Mouse (Mus musculus): Measurements from ENCODE around the gene Slc26a5. TPM values are rescaled to one million over a fixed set of nuclear protein-coding genes. Genes with fewer than 3 reads are reported as not detected.

Slc26a5 gene
- polyA plus RNA-seq, 1 experiment from 2014 or later: not detected

GRCm38 (mm10) chr5:21792166-21792565, 73.2 kb downstream of the Slc26a5 start:
- Histone ChIP-seq H3K27me3 (ENCODE audit: control insufficient read depth, insufficient read depth, low read length) (no peaks in the 10 kb centered on the region), H3K4me1 (ENCODE audit: control insufficient read depth, insufficient read depth, low read length) (peaks cover 2% of the 10 kb centered on the region), H3K9me3 (replicated peaks; ENCODE audit: control insufficient read depth, low read length) (no peaks in the 10 kb centered on the region), H3K4me2 (no peak overlapping the region), H3K9ac (ENCODE audit: low read depth, low read length) (no peak overlapping the region), H3K4me3 (ENCODE audit: low read depth, low read length) (no peak overlapping the region), H3K36me3 (ENCODE audit: control insufficient read depth, insufficient read depth, low read length) (peaks cover 7% of the 10 kb centered on the region; the same call in 1 of the 2 replicates), H3K27ac (ENCODE audit: low read depth, low read length) (no peak overlapping the region)
- no peak for ATAC-seq (replicated peaks; ENCODE audit: insufficient number of reproducible peaks, low FRiP score, low TSS enrichment)

DNA sequence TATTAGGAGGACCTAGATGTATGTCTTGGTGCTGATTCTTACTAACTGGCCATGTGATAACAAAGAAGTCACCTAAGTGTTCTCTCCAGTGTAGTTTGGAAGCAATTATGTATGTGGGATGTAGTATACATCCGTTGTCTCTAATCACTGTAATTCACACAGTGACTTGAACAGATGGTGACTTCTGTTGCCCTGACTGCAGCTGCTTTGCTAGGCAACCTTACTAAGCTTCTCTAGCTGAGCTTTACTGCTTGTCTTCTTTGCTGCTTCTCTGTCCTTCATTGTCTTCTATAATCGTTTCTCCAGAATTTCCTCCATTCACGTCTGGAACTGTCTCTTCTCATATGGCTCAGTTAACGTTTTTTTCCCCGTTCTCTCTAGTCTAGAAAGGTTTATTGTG, 76.3 kb downstream of the Slc26a5 start:
- Histone ChIP-seq H3K4me2 (no peak overlapping the region), H3K27ac (ENCODE audit: low read depth, low read length) (no peak overlapping the region), H3K36me3 (ENCODE audit: control insufficient read depth, insufficient read depth, low read length) (no peaks in the 10 kb centered on the region), H3K4me3 (ENCODE audit: low read depth, low read length) (no peak overlapping the region), H3K9ac (ENCODE audit: low read depth, low read length) (no peak overlapping the region), H3K27me3 (ENCODE audit: control insufficient read depth, insufficient read depth, low read length) (no peaks in the 10 kb centered on the region), H3K9me3 (replicated peaks; ENCODE audit: control insufficient read depth, low read length) (no peaks in the 10 kb centered on the region), H3K4me1 (ENCODE audit: control insufficient read depth, insufficient read depth, low read length) (peaks cover 2% of the 10 kb centered on the region)
- ATAC-seq (replicated peaks; ENCODE audit: insufficient number of reproducible peaks, low FRiP score, low TSS enrichment): no peak
- 77% methylated on average over 5 of the region's 5 CpGs for WGBS (ENCODE audit: insufficient replicate concordance)

DNA sequence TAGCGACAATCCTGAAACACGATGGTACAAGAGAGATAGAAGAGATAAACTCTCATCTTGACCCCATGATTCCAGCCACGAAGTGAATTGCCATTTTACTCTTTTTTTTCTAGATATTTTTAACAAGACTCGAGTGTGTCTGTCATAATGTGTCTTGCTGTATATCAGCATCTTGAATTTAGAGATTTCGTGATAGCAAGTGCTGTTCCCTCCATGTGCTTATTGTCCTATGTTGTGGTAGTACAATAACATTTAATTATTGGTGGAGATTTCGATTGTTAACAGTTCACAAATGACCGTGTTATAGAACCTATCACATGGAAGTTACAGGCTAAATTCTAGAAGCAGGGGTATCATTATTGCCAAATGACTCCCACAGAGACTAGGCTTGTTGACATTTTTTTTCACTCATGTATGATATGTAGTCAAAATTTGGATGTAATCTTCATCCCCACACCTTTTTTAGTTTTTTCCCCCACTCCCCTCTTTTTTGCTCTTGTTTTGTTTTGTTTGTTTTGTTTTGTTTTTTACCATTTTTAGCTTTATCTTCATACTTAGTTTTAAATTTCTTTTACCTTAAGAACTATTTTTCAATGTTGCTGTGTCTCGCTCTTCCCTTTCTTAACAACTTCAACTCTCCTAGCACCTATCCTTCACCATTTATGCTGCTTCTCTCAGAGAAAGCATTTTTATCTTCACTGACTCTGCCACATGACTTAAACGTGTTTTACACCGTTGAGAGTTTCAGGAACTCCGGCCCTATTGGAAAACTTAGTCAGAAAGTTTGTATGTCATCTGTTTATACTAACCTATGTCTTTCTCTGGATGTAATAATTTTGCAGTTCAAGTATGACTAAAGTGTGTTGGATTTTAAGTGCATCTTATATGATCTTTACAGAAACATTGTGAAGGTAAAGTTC, 78.0 kb downstream of the Slc26a5 start:
- no peak for ATAC-seq (replicated peaks; ENCODE audit: insufficient number of reproducible peaks, low FRiP score, low TSS enrichment)
- Histone ChIP-seq H3K4me1 (ENCODE audit: control insufficient read depth, insufficient read depth, low read length) (peaks cover 2% of the 10 kb centered on the region), H3K4me2 (peak overlapping the region; percentile 75), H3K36me3 (ENCODE audit: control insufficient read depth, insufficient read depth, low read length) (peaks cover 4% of the 10 kb centered on the region; the same call in 1 of the 2 replicates), H3K27me3 (ENCODE audit: control insufficient read depth, insufficient read depth, low read length) (no peaks in the 10 kb centered on the region), H3K4me3 (ENCODE audit: low read depth, low read length) (peak overlapping the region; percentile 96), H3K9ac (ENCODE audit: low read depth, low read length) (peak overlapping the region; percentile 94), H3K9me3 (replicated peaks; ENCODE audit: control insufficient read depth, low read length) (no peaks in the 10 kb centered on the region), H3K27ac (ENCODE audit: low read depth, low read length) (peak overlapping the region; percentile 75)
- WGBS (ENCODE audit: insufficient replicate concordance): 32% methylated on average over 11 of the region's 11 CpGs

GRCm38 (mm10) chr5:21786258-21787185, 78.9 kb downstream of the Slc26a5 start:
- Histone ChIP-seq H3K27me3 (ENCODE audit: control insufficient read depth, insufficient read depth, low read length) (no peaks in the 10 kb centered on the region), H3K9ac (ENCODE audit: low read depth, low read length) (peak overlapping the region; percentile 94), H3K27ac (ENCODE audit: low read depth, low read length) (peak overlapping the region; percentile 75), H3K4me2 (peak overlapping the region; percentile 75), H3K9me3 (replicated peaks; ENCODE audit: control insufficient read depth, low read length) (no peaks in the 10 kb centered on the region), H3K36me3 (ENCODE audit: control insufficient read depth, insufficient read depth, low read length) (peaks cover 11% of the 10 kb centered on the region), H3K4me3 (ENCODE audit: low read depth, low read length) (peak overlapping the region; percentile 96), H3K4me1 (ENCODE audit: control insufficient read depth, insufficient read depth, low read length) (peaks cover 2% of the 10 kb centered on the region)
- WGBS (ENCODE audit: insufficient replicate concordance): 3% methylated on average over 50 of the region's 51 CpGs
- peak; percentile 78 for ATAC-seq (replicated peaks; ENCODE audit: insufficient number of reproducible peaks, low FRiP score, low TSS enrichment)

- H3K4me3 ChIP-seq (ENCODE audit: low read depth, low read length): peak overlapping the region; percentile 96; the same call in 1 of the 2 replicates
- no peak for ATAC-seq (replicated peaks; ENCODE audit: insufficient number of reproducible peaks, low FRiP score, low TSS enrichment)
- H3K27ac ChIP-seq (ENCODE audit: low read depth, low read length): peak overlapping the region; percentile 75; the same call in 1 of the 2 replicates
- peak overlapping the region; percentile 75 for H3K4me2 ChIP-seq
- no peak overlapping the region for H3K9ac ChIP-seq (ENCODE audit: low read depth, low read length)
- H3K36me3 ChIP-seq (ENCODE audit: control insufficient read depth, insufficient read depth, low read length): peaks cover 16% of the 10 kb centered on the region
- WGBS (ENCODE audit: insufficient replicate concordance): 75% methylated on average over 7 of the region's 7 CpGs
- peaks cover 2% of the 10 kb centered on the region for H3K4me1 ChIP-seq (ENCODE audit: control insufficient read depth, insufficient read depth, low read length)
- no peaks in the 10 kb centered on the region for H3K9me3 ChIP-seq (replicated peaks; ENCODE audit: control insufficient read depth, low read length)
- H3K27me3 ChIP-seq (ENCODE audit: control insufficient read depth, insufficient read depth, low read length): no peaks in the 10 kb centered on the region
These were observed 79.6 kb downstream of the Slc26a5 start for GRCm38 (mm10) chr5:21785776-21786175.

GRCm38 (mm10) chr5:21785053-21785452, 80.4 kb downstream of the Slc26a5 start, which contains the start of the genes Dnajc2 and Psmc2:
Gene Dnajc2, minus strand, starts transcription at chr5:21785251.
Gene Psmc2, plus strand, starts transcription at chr5:21785283.
- no peaks in the 10 kb centered on the region for H3K9me3 ChIP-seq (replicated peaks; ENCODE audit: control insufficient read depth, low read length)
- H3K27ac ChIP-seq (ENCODE audit: low read depth, low read length): peak within 1 kb of the TSS; percentile 75
- no peaks in the 10 kb centered on the region for H3K27me3 ChIP-seq (ENCODE audit: control insufficient read depth, insufficient read depth, low read length)
- H3K4me3 ChIP-seq (ENCODE audit: low read depth, low read length): peak within 1 kb of the TSS; percentile 100
- WGBS (ENCODE audit: insufficient replicate concordance): 0% methylated on average over 37 of the region's 37 CpGs
- peaks cover 2% of the 10 kb centered on the region for H3K4me1 ChIP-seq (ENCODE audit: control insufficient read depth, insufficient read depth, low read length)
- H3K4me2 ChIP-seq: peak within 1 kb of the TSS; percentile 97
- peaks cover 21% of the 10 kb centered on the region for H3K36me3 ChIP-seq (ENCODE audit: control insufficient read depth, insufficient read depth, low read length)
- H3K9ac ChIP-seq (ENCODE audit: low read depth, low read length): peak within 1 kb of the TSS; percentile 94
- ATAC-seq (replicated peaks; ENCODE audit: insufficient number of reproducible peaks, low FRiP score, low TSS enrichment): peak; percentile 93

- Histone ChIP-seq H3K4me3 (ENCODE audit: low read depth, low read length) (peak overlapping the region; percentile 100), H3K4me1 (ENCODE audit: control insufficient read depth, insufficient read depth, low read length) (peaks cover 2% of the 10 kb centered on the region), H3K27me3 (ENCODE audit: control insufficient read depth, insufficient read depth, low read length) (no peaks in the 10 kb centered on the region), H3K4me2 (peak overlapping the region; percentile 97), H3K9me3 (replicated peaks; ENCODE audit: control insufficient read depth, low read length) (no peaks in the 10 kb centered on the region), H3K9ac (ENCODE audit: low read depth, low read length) (peak overlapping the region; percentile 83), H3K27ac (ENCODE audit: low read depth, low read length) (peak overlapping the region; percentile 59; the same call in 1 of the 2 replicates), H3K36me3 (ENCODE audit: control insufficient read depth, insufficient read depth, low read length) (peaks cover 21% of the 10 kb centered on the region)
- under 1% methylated on average over 51 of the region's 51 CpGs for WGBS (ENCODE audit: insufficient replicate concordance)
- peak; percentile 53; the same call in 1 of the 2 replicates for ATAC-seq (replicated peaks; ENCODE audit: insufficient number of reproducible peaks, low FRiP score, low TSS enrichment)
These were observed 81.0 kb downstream of the Slc26a5 start for GRCm38 (mm10) chr5:21784161-21785052.
